Mouse (Mus musculus) CH12.LX (cell line): ENCODE measurements around the gene Srgap3.

Source experiments
- CTCF ChIP-seq, 2 experiments: IDR thresholded peaks in 1 of 2; conservative IDR thresholded peaks in 1 of 2; 2 replicates each; pipeline ENCODE4 v1.5.1; 2011 to 2012; ENCODE audit warnings: low read depth in 2 of 2, low read length in 2 of 2, improper control_type of control experiment in 1 of 2, inconsistent platforms in 1 of 2, mild to moderate bottlenecking in 1 of 2, moderate library complexity in 1 of 2
- E2F4 ChIP-seq: IDR thresholded peaks from 2 replicates; pipeline ENCODE4 v1.6.1; 2011; ENCODE audit warnings: low read depth, low read length, improper control_type of control experiment; ENCODE audit not compliant: insufficient replicate concordance
- POLR2A ChIP-seq: IDR thresholded peaks from 2 replicates; pipeline ENCODE4 v1.6.1; 2011; ENCODE audit warnings: low read depth, mild to moderate bottlenecking, improper control_type of control experiment, low read length
- SMC3 ChIP-seq: IDR thresholded peaks from 2 replicates; pipeline ENCODE4 v1.6.1; 2011; ENCODE audit warnings: low read depth, low read length, improper control_type of control experiment
- ZC3H11A ChIP-seq: IDR thresholded peaks from 2 replicates; pipeline ENCODE4 v1.6.1; 2012; ENCODE audit warnings: low read depth, mild to moderate bottlenecking, inconsistent platforms, low read length, improper control_type of control experiment

- no peak for TF ChIP-seq CTCF (conservative IDR thresholded peaks at IDR 0.05 in 1 of 2, IDR thresholded peaks at IDR 0.05 in 1 of 2; ENCODE audit: low read depth in 2 of 2, low read length in 2 of 2)
- TF ChIP-seq SMC3, result no peak
- no peak for TF ChIP-seq POLR2A
- TF ChIP-seq E2F4, result no peak
- TF ChIP-seq ZC3H11A, result no peak
Measured at GRCm38 (mm10) chr6:112896372-112896771, 50.7 kb downstream of the Srgap3 start.
